Mouse (Mus musculus) lung, adult 2 months (tissue): Measurements from ENCODE around the gene Tmem185b. TPM values are rescaled to one million over a fixed set of nuclear protein-coding genes. Genes with fewer than 3 reads are reported as not detected.

Source experiments
- DNase-seq: peaks from one replicate; pipeline ENCODE4 v3.0.0; 2022
- H3K4me1 ChIP-seq: fragments of 200-500 bp; 2 replicates; pipeline ENCODE4 v1.6.1; 2011; ENCODE audit warnings: low read length; ENCODE audit not compliant: control insufficient read depth, insufficient read depth
- H3K4me3 ChIP-seq: fragments of 200-500 bp; replicated peaks from 2 replicates; pipeline ENCODE3; 2011; ENCODE audit warnings: low read depth, mild to moderate bottlenecking, control low read depth, low read length; ENCODE audit errors: extremely low read depth
- CTCF ChIP-seq: fragments of 200-500 bp; IDR thresholded peaks from 2 replicates; pipeline ENCODE4 v1.5.1; 2011; ENCODE audit warnings: mild to moderate bottlenecking, low read length, control low read depth; ENCODE audit not compliant: insufficient read depth
- POLR2A ChIP-seq: fragments of 200-500 bp; IDR thresholded peaks from 2 replicates; pipeline ENCODE4 v1.6.1; 2011; ENCODE audit warnings: low read depth, mild to moderate bottlenecking, control low read depth, low read length, borderline replicate concordance; ENCODE audit errors: extremely low read depth
- WGBS: fragments of 180-500 bp; shearing (Covaris S2); methylation state at CpG from one replicate; pipeline ENCODE4 v1.1.7; 2018; 5-methylcytosine and 5-hydroxymethylcytosine counted together
- polyA plus RNA-seq: library from polyadenylated mRNA; depleted of rRNA; stranded (reverse); fragments of >200 nt; gene quantifications from 2 replicates; pipeline ENCODE4 v1.2.3, GENCODE M21; 2012

The Tmem185b gene
- polyA plus RNA-seq, 1 experiment = 20.6 TPM

- H3K4me1 ChIP-seq = no peaks in the 10 kb centered on the region
- WGBS = 97% methylated on average over 6 of the region's 6 CpGs
- no peak overlapping the region for H3K4me3 ChIP-seq
- no peak for DNase-seq
- no peak for TF ChIP-seq POLR2A
- no peak for TF ChIP-seq CTCF
These were observed 6.2 kb downstream of the Tmem185b start for GRCm38 (mm10) chr1:119532165-119532564.

- 74% methylated on average over 18 of the region's 18 CpGs for WGBS
- DNase-seq = no peak
- no peak for TF ChIP-seq CTCF
- no peak for TF ChIP-seq POLR2A
- H3K4me3 ChIP-seq = no peak overlapping the region
- H3K4me1 ChIP-seq = no peaks in the 10 kb centered on the region
These were observed 7.3 kb downstream of the Tmem185b start for GRCm38 (mm10) chr1:119533093-119533805.

- Histone ChIP-seq H3K4me3 (no peak overlapping the region), H3K4me1 (no peaks in the 10 kb centered on the region)
- no peak for TF ChIP-seq POLR2A
- no peak for TF ChIP-seq CTCF
- no peak for DNase-seq
- WGBS = 83% methylated on average over 5 of the region's 5 CpGs
These were observed 8.4 kb downstream of the Tmem185b start for GRCm38 (mm10) chr1:119534341-119534740.

GRCm38 (mm10) chr1:119536122-119536521 lies 10.2 kb downstream of the Tmem185b start:
- 79% methylated on average over 2 of the region's 2 CpGs for WGBS
- Histone ChIP-seq H3K4me3 (no peak overlapping the region), H3K4me1 (no peaks in the 10 kb centered on the region)
- no peak for TF ChIP-seq CTCF
- TF ChIP-seq POLR2A = no peak
- no peak for DNase-seq

GRCm38 (mm10) chr1:119537651-119538050 lies 11.7 kb downstream of the Tmem185b start:
- Histone ChIP-seq H3K4me1 (no peaks in the 10 kb centered on the region), H3K4me3 (no peak overlapping the region)
- TF ChIP-seq CTCF (no peak), POLR2A (no peak)
- WGBS = 92% methylated on average over 6 of the region's 6 CpGs
- DNase-seq = no peak

- TF ChIP-seq POLR2A = no peak
- no peak for TF ChIP-seq CTCF
- DNase-seq = no peak
- WGBS = 47% methylated on average over 2 of the region's 2 CpGs
- H3K4me1 ChIP-seq = peaks cover 2% of the 10 kb centered on the region; the same call in 1 of the 2 replicates
- H3K4me3 ChIP-seq = no peak overlapping the region
These were observed 13.3 kb downstream of the Tmem185b start for GRCm38 (mm10) chr1:119539252-119539651.

- no peak overlapping the region for H3K4me3 ChIP-seq
- DNase-seq = no peak
- 64% methylated on average over 9 of the region's 9 CpGs for WGBS
- TF ChIP-seq POLR2A (no peak), CTCF (no peak)
- peaks cover 2% of the 10 kb centered on the region; the same call in 1 of the 2 replicates for H3K4me1 ChIP-seq
These were observed 15.0 kb downstream of the Tmem185b start for GRCm38 (mm10) chr1:119540836-119541557.

- WGBS = 68% methylated on average over 3 of the region's 3 CpGs
- TF ChIP-seq CTCF (no peak), POLR2A (no peak)
- Histone ChIP-seq H3K4me1 (peaks cover 2% of the 10 kb centered on the region; the same call in 1 of the 2 replicates), H3K4me3 (no peak overlapping the region)
- DNase-seq = no peak
These were observed 15.6 kb downstream of the Tmem185b start for GRCm38 (mm10) chr1:119541570-119541969.

- peaks cover 2% of the 10 kb centered on the region; the same call in 1 of the 2 replicates for H3K4me1 ChIP-seq
- H3K4me3 ChIP-seq = no peak overlapping the region
- 70% methylated on average over 6 of the region's 6 CpGs for WGBS
- DNase-seq = no peak
- TF ChIP-seq CTCF = no peak
- TF ChIP-seq POLR2A = no peak
These were observed 17.4 kb downstream of the Tmem185b start for GRCm38 (mm10) chr1:119543316-119543715.
